Mouse (Mus musculus): Measurements from ENCODE around the gene Sema4d.

DNA sequence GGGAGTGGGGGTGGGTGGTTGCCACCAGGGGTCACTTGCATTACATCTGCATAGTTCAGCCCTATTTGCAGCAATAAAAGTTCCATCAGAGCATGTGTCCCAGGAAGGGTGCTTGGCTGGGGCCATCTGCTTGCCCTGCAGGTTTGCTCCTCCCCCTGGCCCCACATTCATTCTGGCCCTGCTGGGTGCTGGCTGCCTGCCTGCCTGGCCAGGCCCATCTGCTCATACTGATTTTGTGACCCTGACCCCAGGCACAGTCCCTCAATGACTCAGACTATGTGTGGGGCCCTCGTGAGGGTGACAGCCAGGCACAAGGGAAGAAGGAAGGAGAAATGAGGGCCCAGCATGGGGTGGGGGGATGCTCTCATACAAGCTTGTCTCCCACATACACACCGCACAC is 40.1 kb upstream of the Sema4d start:
- no peak for TF ChIP-seq CTCF (IDR thresholded peaks at IDR 0.05)
- TF ChIP-seq EP300 (IDR thresholded peaks at IDR 0.05): no peak

Measured in lung, postnatal 0 days (tissue).